Mouse (Mus musculus) heart, postnatal 0 days (tissue): ENCODE results near the gene Spdef. TPM values are rescaled to one million over a fixed set of nuclear protein-coding genes. Genes with fewer than 3 reads are reported as not detected.

Source experiments
- ATAC-seq: fragments of 200-750 bp; cut with Nextera tagmentation; 2 replicates; pipeline ENCODE4 v1.8.0; 2017; ENCODE audit warnings: low read depth, moderate number of reproducible peaks, moderate library complexity; ENCODE audit not compliant: insufficient read depth
- DNase-seq: peaks from one replicate; pipeline ENCODE4 v3.0.0-alpha.2; 2016; ENCODE audit warnings: low spot score
- H3K27ac ChIP-seq: fragments of 300-500 bp; sonication (generic); 2 replicates; pipeline ENCODE4 v1.5.1; 2014; ENCODE audit warnings: low read depth, mild to moderate bottlenecking
- H3K27me3 ChIP-seq: fragments of 300-500 bp; sonication (generic); 2 replicates; pipeline ENCODE4 v1.6.1; 2014; ENCODE audit warnings: low read length, mixed read lengths; ENCODE audit not compliant: control insufficient read depth, insufficient read depth
- H3K36me3 ChIP-seq: fragments of 300-500 bp; sonication (generic); replicated peaks from 2 replicates; pipeline ENCODE4 v1.6.1; 2014; ENCODE audit warnings: low read length, mixed read lengths; ENCODE audit not compliant: control insufficient read depth, insufficient read depth
- H3K4me1 ChIP-seq: fragments of 300-500 bp; sonication (generic); 2 replicates; pipeline ENCODE4 v1.6.1; 2014; ENCODE audit warnings: antibody characterized with exemption; ENCODE audit not compliant: control insufficient read depth, insufficient read depth
- H3K4me2 ChIP-seq: fragments of 300-500 bp; sonication (generic); 2 replicates; pipeline ENCODE4 v1.6.1; 2014; ENCODE audit warnings: low read depth, mild to moderate bottlenecking, low read length, moderate library complexity
- H3K4me3 ChIP-seq: fragments of 300-500 bp; sonication (generic); 2 replicates; pipeline ENCODE4 v1.5.1; 2014; ENCODE audit warnings: low read depth, low read length
- H3K9ac ChIP-seq: fragments of 300-500 bp; sonication (generic); replicated peaks from 2 replicates; pipeline ENCODE4 v1.6.1; 2014; ENCODE audit warnings: low read depth, low read length, mixed read lengths
- H3K9me3 ChIP-seq: fragments of 300-500 bp; sonication (generic); replicated peaks from 2 replicates; pipeline ENCODE4 v1.6.1; 2016; ENCODE audit warnings: low read length; ENCODE audit not compliant: control insufficient read depth
- CTCF ChIP-seq: IDR thresholded peaks from 2 replicates; pipeline ENCODE4 v1.5.1; 2016; ENCODE audit warnings: antibody characterized with exemption, control low read depth, low read depth
- EP300 ChIP-seq: IDR thresholded peaks from 2 replicates; pipeline ENCODE4 v1.6.1; 2016; ENCODE audit warnings: antibody characterized with exemption, low read depth
- WGBS: fragments of 180-500 bp; shearing (Covaris S2); extraction: QIAGEN DNeasy Blood & Tissue Kit; methylation state at CpG from one replicate; pipeline ENCODE4 v1.1.7; 2014; 5-methylcytosine and 5-hydroxymethylcytosine counted together
- polyA plus RNA-seq: library from polyadenylated mRNA; unstranded; fragments of >200 nt; fragmentation: Nextera tagmentation; extraction: Ambion mirVana; gene quantifications from 2 replicates; pipeline ENCODE4 v1.2.1, GENCODE M21; 2015
- total RNA-seq: library from RNA; depleted of rRNA; stranded (reverse); fragments of >200 nt; gene quantifications from 2 replicates; pipeline ENCODE4 v1.2.3, GENCODE M21; 2014; ENCODE audit warnings: low replicate concordance

The Spdef gene
- total and polyA plus RNA-seq, 2 experiments from 2014 or later, result 0.22 to 5.1 TPM

- no peak overlapping the region for H3K4me2 ChIP-seq
- peaks cover 11% of the 10 kb centered on the region for H3K27me3 ChIP-seq
- H3K36me3 ChIP-seq, result no peaks in the 10 kb centered on the region
- WGBS, result 15% methylated on average over 3 of the region's 3 CpGs
- H3K9ac ChIP-seq, result no peak overlapping the region
- H3K27ac ChIP-seq, result no peak overlapping the region
- DNase-seq, result no peak
- no peaks in the 10 kb centered on the region for H3K4me1 ChIP-seq
- TF ChIP-seq CTCF, result no peak
- TF ChIP-seq EP300, result no peak
- H3K4me3 ChIP-seq, result no peak overlapping the region
- ATAC-seq, result no peak
- no peaks in the 10 kb centered on the region for H3K9me3 ChIP-seq
Observed at GRCm38 (mm10) chr17:27724327-27724726, 4.4 kb downstream of the Spdef start.

GRCm38 (mm10) chr17:27721125-27721664 lies 7.6 kb downstream of the Spdef start:
- WGBS, result 65% methylated on average over 9 of the region's 9 CpGs
- no peaks in the 10 kb centered on the region for H3K9me3 ChIP-seq
- no peak for DNase-seq

GRCm38 (mm10) chr17:27720326-27720725 lies 8.4 kb downstream of the Spdef start:
- H3K4me2 ChIP-seq, result no peak overlapping the region
- TF ChIP-seq CTCF (no peak), EP300 (no peak)
- no peak for DNase-seq
- no peak overlapping the region for H3K9ac ChIP-seq
- 51% methylated on average over 9 of the region's 9 CpGs for WGBS
- H3K9me3 ChIP-seq, result no peaks in the 10 kb centered on the region
- peaks cover 4% of the 10 kb centered on the region; the same call in 1 of the 2 replicates for H3K4me1 ChIP-seq
- no peak for ATAC-seq
- no peak overlapping the region for H3K4me3 ChIP-seq
- peaks cover 27% of the 10 kb centered on the region for H3K27me3 ChIP-seq
- no peak overlapping the region for H3K27ac ChIP-seq
- H3K36me3 ChIP-seq, result no peaks in the 10 kb centered on the region

More at GRCm38 (mm10) chr17:27721125-27721664, 7.6 kb downstream of the Spdef start:
- Histone ChIP-seq H3K4me3 (no peak overlapping the region), H3K27ac (no peak overlapping the region), H3K4me2 (no peak overlapping the region), H3K27me3 (peaks cover 27% of the 10 kb centered on the region), H3K4me1 (peaks cover 4% of the 10 kb centered on the region; the same call in 1 of the 2 replicates), H3K9ac (no peak overlapping the region), H3K36me3 (no peaks in the 10 kb centered on the region)
- ATAC-seq, result no peak
- no peak for TF ChIP-seq CTCF
- TF ChIP-seq EP300, result no peak

GRCm38 (mm10) chr17:27719663-27720062 lies 9.1 kb downstream of the Spdef start:
- no peak overlapping the region for H3K4me3 ChIP-seq
- DNase-seq (no peak), ATAC-seq (no peak)
- peaks cover 27% of the 10 kb centered on the region for H3K27me3 ChIP-seq
- H3K36me3 ChIP-seq, result no peaks in the 10 kb centered on the region
- no peak overlapping the region for H3K27ac ChIP-seq
- no peak overlapping the region for H3K4me2 ChIP-seq
- no peak overlapping the region for H3K9ac ChIP-seq
- H3K9me3 ChIP-seq, result no peaks in the 10 kb centered on the region
- TF ChIP-seq EP300 (no peak), CTCF (no peak)
- peaks cover 4% of the 10 kb centered on the region; the same call in 1 of the 2 replicates for H3K4me1 ChIP-seq
- WGBS, result 69% methylated on average over 14 of the region's 14 CpGs

GRCm38 (mm10) chr17:27718250-27718649 lies 10.5 kb downstream of the Spdef start:
- no peak overlapping the region for H3K9ac ChIP-seq
- no peak overlapping the region for H3K4me3 ChIP-seq
- peaks cover 4% of the 10 kb centered on the region; the same call in 1 of the 2 replicates for H3K4me1 ChIP-seq
- no peak overlapping the region for H3K27ac ChIP-seq
- no peaks in the 10 kb centered on the region for H3K36me3 ChIP-seq
- H3K27me3 ChIP-seq, result peaks cover 25% of the 10 kb centered on the region
- DNase-seq (no peak), ATAC-seq (no peak)
- no peaks in the 10 kb centered on the region for H3K9me3 ChIP-seq
- no peak overlapping the region for H3K4me2 ChIP-seq
- WGBS, result 54% methylated on average over 5 of the region's 5 CpGs
- 0 out of 2 replicates have a peak, but pooled peaks have one; percentile 14 for TF ChIP-seq CTCF
- TF ChIP-seq EP300, result no peak

GRCm38 (mm10) chr17:27716804-27717203 lies 12.0 kb downstream of the Spdef start:
- peaks cover 4% of the 10 kb centered on the region; the same call in 1 of the 2 replicates for H3K4me1 ChIP-seq
- TF ChIP-seq EP300 (no peak), CTCF (no peak)
- H3K27me3 ChIP-seq, result peaks cover 25% of the 10 kb centered on the region
- no peak overlapping the region for H3K27ac ChIP-seq
- H3K9me3 ChIP-seq, result no peaks in the 10 kb centered on the region
- ATAC-seq (no peak), DNase-seq (no peak)
- WGBS, result 7% methylated on average over 16 of the region's 16 CpGs
- H3K4me3 ChIP-seq, result peak overlapping the region; percentile 23
- peak overlapping the region; percentile 42 for H3K4me2 ChIP-seq
- H3K36me3 ChIP-seq, result no peaks in the 10 kb centered on the region
- H3K9ac ChIP-seq, result no peak overlapping the region
